Mouse (Mus musculus) CH12.LX (cell line): ENCODE results near the gene Tpx2.

ENCODE experiments used
- BHLHE40 ChIP-seq: IDR thresholded peaks from 2 replicates; pipeline ENCODE4 v1.6.1; 2011; ENCODE audit warnings: mild to moderate bottlenecking, low read depth, low read length, improper control_type of control experiment
- CTCF ChIP-seq, 2 experiments: IDR thresholded peaks in 1 of 2; conservative IDR thresholded peaks in 1 of 2; 2 replicates each; pipeline ENCODE4 v1.5.1; 2011 to 2012; ENCODE audit warnings: low read depth in 2 of 2, low read length in 2 of 2, improper control_type of control experiment in 1 of 2, inconsistent platforms in 1 of 2, mild to moderate bottlenecking in 1 of 2, moderate library complexity in 1 of 2
- EP300 ChIP-seq: IDR thresholded peaks from 2 replicates; pipeline ENCODE4 v1.6.1; 2011; ENCODE audit warnings: low read length, improper control_type of control experiment
- MAX ChIP-seq: IDR thresholded peaks from 2 replicates; pipeline ENCODE4 v1.6.1; 2011; ENCODE audit warnings: low read length, improper control_type of control experiment
- MEF2A ChIP-seq: IDR thresholded peaks from 2 replicates; pipeline ENCODE4 v1.6.1; 2014; ENCODE audit warnings: low read depth, mild to moderate bottlenecking, inconsistent platforms, low read length, improper control_type of control experiment, borderline replicate concordance
- MXI1 ChIP-seq: IDR thresholded peaks from 2 replicates; pipeline ENCODE4 v1.6.1; 2011; ENCODE audit warnings: mild to moderate bottlenecking, low read depth, low read length, improper control_type of control experiment
- POLR2A ChIP-seq: IDR thresholded peaks from 2 replicates; pipeline ENCODE4 v1.6.1; 2011; ENCODE audit warnings: low read depth, mild to moderate bottlenecking, improper control_type of control experiment, low read length
- POLR2AphosphoS2 ChIP-seq: IDR thresholded peaks from 2 replicates; pipeline ENCODE4 v1.6.1; 2011; ENCODE audit warnings: low read depth, low read length, improper control_type of control experiment
- TBP ChIP-seq: conservative IDR thresholded peaks from 2 replicates; pipeline ENCODE4 v1.6.1; 2011; ENCODE audit warnings: low read depth, low read length, improper control_type of control experiment
- USF1 ChIP-seq: IDR thresholded peaks from 2 replicates; pipeline ENCODE4 v1.6.1; 2014; ENCODE audit warnings: low read depth, mild to moderate bottlenecking, inconsistent platforms, low read length, improper control_type of control experiment

DNA sequence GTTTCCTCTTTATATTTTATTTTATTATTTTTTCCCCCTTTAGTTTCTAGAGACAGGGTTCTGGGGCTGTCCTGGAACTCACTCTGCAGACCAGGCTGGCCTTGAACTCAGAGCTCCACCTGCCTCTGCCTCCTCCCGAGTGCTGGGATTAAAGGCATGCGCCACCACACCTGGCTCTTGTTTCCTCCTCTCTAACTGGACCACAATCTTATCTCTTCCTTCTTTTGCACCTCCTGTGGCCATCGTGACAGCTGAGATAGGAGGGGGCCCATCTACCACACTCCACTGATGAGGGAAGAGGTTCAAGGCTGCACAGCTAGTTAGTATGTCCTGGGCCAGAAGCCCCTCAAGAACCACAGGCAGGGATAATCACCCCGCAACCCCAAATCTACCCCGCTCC lies 76.8 kb downstream of the Tpx2 start:
- TF ChIP-seq USF1 (no peak), MXI1 (no peak), POLR2A (no peak), CTCF (conservative IDR thresholded peaks at IDR 0.05 in 1 of 2, IDR thresholded peaks at IDR 0.05 in 1 of 2; ENCODE audit: low read depth in 2 of 2, low read length in 2 of 2) (no peak), POLR2AphosphoS2 (no peak), TBP (no peak), BHLHE40 (no peak), EP300 (no peak), MEF2A (no peak), MAX (no peak)
